ENCODE assay signal across 14 mouse cellular contexts in genomic region chr15:12452141-12452995, GRCm38 (mm10).
DNase-seq lines count a peak whose midpoint lies in the region; ATAC-seq and TF ChIP-seq lines count a peak whose summit lies in the region.
"Had no signal": no experiment of that assay in that cellular context is flagged by ENCODE, and none has a peak within 500 bp of the region (broad histone marks: within the 10 kb centered on the region; RNA-seq: fewer than 3 reads in every experiment).

No protein-coding gene starts in this region.

- H3K4me1 ChIP-seq in embryonic facial prominence, embryonic 12.5 days: peaks cover 13% of the 10 kb centered on the region
- H3K4me1 ChIP-seq in embryonic facial prominence, embryonic 10.5 days: peaks cover 18% of the 10 kb centered on the region
- peaks cover 4% of the 10 kb centered on the region; the same call in 1 of the 2 replicates for H3K4me1 ChIP-seq in hindbrain, postnatal 0 days (ENCODE audit: insufficient read depth, low read length)
- peaks cover 4% of the 10 kb centered on the region; the same call in 1 of the 2 replicates for H3K4me1 ChIP-seq in hindbrain, embryonic 12.5 days
- no peaks in the 10 kb centered on the region for H3K4me1 ChIP-seq in liver, postnatal 0 days (ENCODE audit: insufficient read depth)
- H3K4me1 ChIP-seq: liver, embryonic 15.5 days; stomach, embryonic 15.5 days had no signal

- no peaks in the 10 kb centered on the region for H3K36me3 ChIP-seq in embryonic facial prominence, embryonic 12.5 days
- H3K36me3 ChIP-seq in embryonic facial prominence, embryonic 10.5 days (replicated peaks): no peaks in the 10 kb centered on the region
- no peaks in the 10 kb centered on the region for H3K36me3 ChIP-seq in hindbrain, postnatal 0 days (ENCODE audit: insufficient read depth, low read length)
- no peaks in the 10 kb centered on the region for H3K36me3 ChIP-seq in hindbrain, embryonic 12.5 days
- no peaks in the 10 kb centered on the region for H3K36me3 ChIP-seq in liver, postnatal 0 days (replicated peaks; ENCODE audit: insufficient read depth, low read length)
- H3K36me3 ChIP-seq: liver, embryonic 15.5 days; stomach, embryonic 15.5 days had no signal

- no peak overlapping the region for H3K27ac ChIP-seq in embryonic facial prominence, embryonic 12.5 days
- no peak overlapping the region for H3K27ac ChIP-seq in embryonic facial prominence, embryonic 10.5 days (replicated peaks)
- H3K27ac ChIP-seq in hindbrain, postnatal 0 days: 0 out of 2 replicates have a peak overlapping the region, but pooled peaks have one; percentile 6
- no peak overlapping the region for H3K27ac ChIP-seq in hindbrain, embryonic 12.5 days
- no peak overlapping the region for H3K27ac ChIP-seq in liver, postnatal 0 days (ENCODE audit: low read depth)
- H3K27ac ChIP-seq: liver, embryonic 15.5 days; stomach, embryonic 15.5 days had no signal

- no peak overlapping the region for H3K4me2 ChIP-seq in embryonic facial prominence, embryonic 12.5 days (replicated peaks)
- H3K4me2 ChIP-seq in hindbrain, postnatal 0 days (ENCODE audit: low read depth, low read length): no peak overlapping the region
- no peak overlapping the region for H3K4me2 ChIP-seq in hindbrain, embryonic 12.5 days (replicated peaks)
- H3K4me2 ChIP-seq in liver, postnatal 0 days (ENCODE audit: low read depth, low read length): no peak overlapping the region
- H3K4me2 ChIP-seq: liver, embryonic 15.5 days; stomach, embryonic 15.5 days had no signal

- no peak for DNase-seq in embryonic facial prominence, embryonic 10.5 days (ENCODE audit: low spot score)
- no peak for DNase-seq in hindbrain, postnatal 0 days (ENCODE audit: low spot score)
- DNase-seq in brain, adult 2 months (ENCODE audit: low read depth, low spot score): peak; percentile 81
- peak; percentile 60 for DNase-seq in cerebellum, adult 9-11 months
- no peak for DNase-seq in right cerebral cortex, postnatal 36 days (ENCODE audit: low spot score in 2 of 2)
- DNase-seq in liver, postnatal 0 days: no peak
- DNase-seq: forebrain, postnatal 0 days; heart, adult 11 months; lung, postnatal 14 days; spleen, adult 18-20 months had no signal

- no peak for TF ChIP-seq EP300 in liver, postnatal 0 days (IDR thresholded peaks at IDR 0.05; ENCODE audit: low read depth)

- H3K4me3 ChIP-seq in embryonic facial prominence, embryonic 12.5 days: no peak overlapping the region
- no peak overlapping the region for H3K4me3 ChIP-seq in embryonic facial prominence, embryonic 10.5 days
- H3K4me3 ChIP-seq in hindbrain, postnatal 0 days (ENCODE audit: low read length): no peak overlapping the region
- no peak overlapping the region for H3K4me3 ChIP-seq in hindbrain, embryonic 12.5 days
- no peak overlapping the region for H3K4me3 ChIP-seq in liver, postnatal 0 days (ENCODE audit: low read depth, low read length)
- H3K4me3 ChIP-seq: liver, embryonic 15.5 days; stomach, embryonic 15.5 days had no signal

- no peak for TF ChIP-seq CTCF in hindbrain, postnatal 0 days (IDR thresholded peaks at IDR 0.05; ENCODE audit: low read depth)
- no peak for TF ChIP-seq CTCF in liver, postnatal 0 days (IDR thresholded peaks at IDR 0.05; ENCODE audit: low read depth)

- H3K9ac ChIP-seq in embryonic facial prominence, embryonic 12.5 days: no peak overlapping the region
- no peak overlapping the region for H3K9ac ChIP-seq in hindbrain, postnatal 0 days (replicated peaks; ENCODE audit: low read length)
- no peak overlapping the region for H3K9ac ChIP-seq in hindbrain, embryonic 12.5 days
- H3K9ac ChIP-seq in liver, postnatal 0 days (replicated peaks): no peak overlapping the region
- H3K9ac ChIP-seq: forebrain, postnatal 0 days; liver, embryonic 15.5 days; stomach, embryonic 15.5 days had no signal

- no peaks in the 10 kb centered on the region for H3K9me3 ChIP-seq in embryonic facial prominence, embryonic 12.5 days
- no peaks in the 10 kb centered on the region for H3K9me3 ChIP-seq in embryonic facial prominence, embryonic 10.5 days
- H3K9me3 ChIP-seq in hindbrain, postnatal 0 days (ENCODE audit: low read length): no peaks in the 10 kb centered on the region
- no peaks in the 10 kb centered on the region for H3K9me3 ChIP-seq in hindbrain, embryonic 12.5 days (replicated peaks)
- H3K9me3 ChIP-seq in liver, postnatal 0 days (ENCODE audit: low read length): no peaks in the 10 kb centered on the region
- H3K9me3 ChIP-seq: liver, embryonic 15.5 days; stomach, embryonic 15.5 days had no signal

- WGBS in embryonic facial prominence, embryonic 12.5 days: 85% methylated on average over 6 of the region's 6 CpGs
- 88% methylated on average over 6 of the region's 6 CpGs for WGBS in embryonic facial prominence, embryonic 10.5 days
- WGBS in hindbrain, postnatal 0 days: 61% methylated on average over 6 of the region's 6 CpGs
- 83% methylated on average over 6 of the region's 6 CpGs for WGBS in hindbrain, embryonic 12.5 days
- WGBS in liver, postnatal 0 days (ENCODE audit: insufficient replicate concordance): 70% methylated on average over 6 of the region's 6 CpGs

- 0 out of 2 replicates have a peak, but pooled peaks have one; percentile 28 for ATAC-seq in embryonic facial prominence, embryonic 12.5 days (ENCODE audit: insufficient number of reproducible peaks, insufficient read depth, low FRiP score, low TSS enrichment)
- ATAC-seq in hindbrain, postnatal 0 days: no peak
- no peak for ATAC-seq in hindbrain, embryonic 12.5 days (ENCODE audit: low FRiP score)
- ATAC-seq in liver, postnatal 0 days: no peak

- no peaks in the 10 kb centered on the region for H3K27me3 ChIP-seq in embryonic facial prominence, embryonic 12.5 days
- no peaks in the 10 kb centered on the region for H3K27me3 ChIP-seq in embryonic facial prominence, embryonic 10.5 days (replicated peaks; ENCODE audit: low read depth, poor library complexity, severe bottlenecking)
- no peaks in the 10 kb centered on the region for H3K27me3 ChIP-seq in hindbrain, postnatal 0 days (ENCODE audit: insufficient read depth, low read length)
- H3K27me3 ChIP-seq in hindbrain, embryonic 12.5 days: no peaks in the 10 kb centered on the region
- H3K27me3 ChIP-seq in liver, postnatal 0 days (ENCODE audit: insufficient read depth, low read length): no peaks in the 10 kb centered on the region
- H3K27me3 ChIP-seq: liver, embryonic 15.5 days; stomach, embryonic 15.5 days had no signal

Comparison
In these comparisons a context has a peak if more than half of its experiments do, and no peak if none do; other contexts are left out.
1. DNase-seq: peak in brain, adult 2 months (single experiment) and cerebellum, adult 9-11 months (single experiment); none in embryonic facial prominence, embryonic 10.5 days (single experiment), hindbrain, postnatal 0 days (single experiment), right cerebral cortex, postnatal 36 days (0 of 2) and liver, postnatal 0 days (single experiment).